Mouse (Mus musculus): ENCODE data around the gene Ephb1.

The Ephb1 gene

GRCm38 (mm10) chr9:101897851-101898250 lies 456.6 kb downstream of the Ephb1 start:
- DNase-seq: no peak

- no peak for DNase-seq
Measured at GRCm38 (mm10) chr9:101883295-101883694, 471.2 kb downstream of the Ephb1 start.

- DNase-seq: no peak
Measured at GRCm38 (mm10) chr9:101877109-101877987, 477.1 kb downstream of the Ephb1 start.

- DNase-seq: no peak
Measured at GRCm38 (mm10) chr9:101875306-101875705, 479.2 kb downstream of the Ephb1 start.
